Mouse (Mus musculus) ovary, adult 2 months (tissue): ENCODE results near the gene Hoxc4. TPM values are rescaled to one million over a fixed set of nuclear protein-coding genes. Genes with fewer than 3 reads are reported as not detected.

Experiments
- polyA plus RNA-seq: library from polyadenylated mRNA; depleted of rRNA; stranded (reverse); fragments of >200 nt; gene quantifications from 2 replicates; pipeline ENCODE4 v1.2.3, GENCODE M21; 2012; rRNA removed

Hoxc4 gene
- 8.1 and 8.2 TPM in 2 replicates for polyA plus RNA-seq

DNA sequence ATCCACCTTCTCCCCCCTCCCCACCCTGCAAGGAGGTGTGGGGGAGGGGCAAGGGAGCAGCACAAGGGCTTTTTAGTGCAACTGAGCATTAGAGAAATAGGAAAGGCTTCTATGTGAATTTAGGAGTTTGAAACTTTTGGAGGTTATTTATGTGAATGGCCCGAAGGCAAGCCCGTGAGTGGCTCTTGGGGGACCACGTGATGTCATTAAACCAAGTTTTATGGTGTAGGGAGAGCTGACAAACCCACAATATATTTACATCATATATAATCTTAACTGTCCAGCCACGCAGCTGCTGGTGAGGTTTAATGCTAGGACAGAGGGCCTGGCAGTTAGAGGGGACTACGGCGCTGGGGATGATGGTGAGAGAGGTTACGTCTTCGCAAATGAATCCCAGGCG lies at the start of gene Hoxc4:
TSS of gene Hoxc4 (plus strand) at position 299 of the 400 bp plus-strand sequence.

DNA sequence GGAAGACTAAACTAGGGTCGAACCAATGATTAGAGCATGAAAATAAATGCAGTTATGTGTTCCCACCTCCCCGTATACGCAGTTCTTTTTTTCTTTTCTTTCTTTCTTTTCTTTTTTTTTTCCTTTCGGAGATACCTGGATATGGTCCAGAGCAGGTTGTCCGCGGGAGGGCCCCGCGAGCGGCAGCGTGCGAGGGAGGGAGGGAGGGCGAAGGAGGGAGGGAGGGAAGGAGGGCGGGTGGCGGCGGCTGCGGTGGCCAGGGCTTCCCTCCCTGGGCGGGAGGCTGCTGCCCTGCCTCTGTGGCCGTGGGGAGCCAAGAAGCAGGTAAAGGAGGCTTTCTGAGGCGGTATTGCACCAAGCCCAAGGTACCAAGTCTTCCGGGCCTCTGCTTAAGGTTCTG lies 42.6 kb upstream of the Hoxc4 start, which contains the start of gene Hoxc9:
TSS of gene Hoxc9 (plus strand) at position 269 of the 400 bp plus-strand sequence.

DNA sequence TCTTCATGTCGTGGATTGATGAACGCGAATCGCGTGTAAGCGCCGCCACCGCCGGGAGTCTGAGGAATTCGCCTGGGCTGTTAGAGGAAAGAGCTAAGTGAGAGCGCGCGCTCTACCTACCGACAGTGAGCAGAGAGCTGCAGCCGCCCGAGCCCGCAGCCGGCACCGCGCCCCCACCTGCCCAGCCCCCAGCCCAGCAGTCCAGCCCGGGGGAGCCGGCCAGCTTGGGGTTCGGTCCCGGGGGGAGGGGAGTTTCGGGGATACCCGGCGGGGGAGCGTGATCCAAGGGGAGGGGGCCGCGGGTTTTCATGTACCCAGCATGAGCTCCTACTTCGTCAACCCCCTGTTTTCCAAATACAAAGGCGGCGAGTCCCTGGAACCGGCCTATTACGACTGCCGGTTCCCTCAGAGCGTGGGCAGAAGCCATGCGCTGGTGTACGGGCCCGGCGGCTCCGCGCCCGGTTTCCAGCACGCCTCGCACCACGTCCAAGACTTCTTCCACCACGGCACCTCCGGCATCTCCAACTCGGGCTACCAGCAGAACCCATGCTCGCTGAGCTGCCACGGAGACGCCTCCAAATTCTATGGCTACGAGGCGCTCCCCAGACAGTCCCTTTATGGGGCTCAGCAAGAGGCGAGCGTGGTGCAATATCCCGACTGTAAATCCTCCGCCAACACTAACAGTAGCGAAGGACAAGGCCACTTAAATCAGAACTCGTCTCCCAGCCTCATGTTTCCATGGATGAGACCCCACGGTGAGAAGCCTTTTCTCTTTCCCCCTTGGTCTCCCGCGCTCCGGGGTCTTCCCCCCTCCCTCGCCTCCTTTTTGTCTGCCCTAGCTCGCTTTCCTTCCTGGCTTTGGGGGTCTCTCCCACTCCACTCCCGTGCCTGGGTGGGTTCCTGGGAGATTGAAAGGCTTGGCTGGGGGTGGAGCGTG lies 28.0 kb upstream of the Hoxc4 start, which contains the start of gene Hoxc8:
TSS of gene Hoxc8 (plus strand) at position 147 of the 937 bp plus-strand sequence.

DNA sequence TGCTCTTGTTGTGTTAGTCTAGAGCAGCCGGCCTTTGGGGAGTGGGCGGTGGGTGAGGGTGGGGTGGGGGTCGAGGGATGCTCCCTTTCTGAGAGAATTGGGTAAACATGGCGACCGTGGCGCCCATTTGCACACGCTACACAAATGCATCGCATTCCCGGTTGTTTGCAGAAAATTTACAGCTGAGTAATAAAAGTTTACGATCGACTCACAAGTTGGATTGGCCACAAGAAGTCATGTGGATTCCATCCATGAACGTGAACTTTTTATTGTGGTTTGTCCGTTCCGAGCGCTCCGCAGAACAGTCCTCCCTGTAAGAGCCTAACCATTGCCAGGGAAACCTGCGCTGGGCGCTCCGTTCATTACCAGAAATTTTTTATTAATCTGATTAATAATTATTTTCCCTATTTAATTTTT lies 20.8 kb upstream of the Hoxc4 start, which contains the start of gene Hoxc6:
TSS of gene Hoxc6 (plus strand) at position 319 of the 417 bp plus-strand sequence.

Other genes starting within 250 kb of the Hoxc4 start
- gene Hoxc13, start 97.8 kb upstream of the Hoxc4 start, polyA plus RNA-seq = not detected in 2 replicates
- gene Hoxc12, start 82.2 kb upstream of the Hoxc4 start, polyA plus RNA-seq = not detected in 2 replicates
- gene Hoxc11, start 64.5 kb upstream of the Hoxc4 start, polyA plus RNA-seq = 0.07 TPM in 1 of 2 replicates, not detected in the other
- 5.3 and 5.9 TPM in 2 replicates for gene Hoxc10, start 52.1 kb upstream of the Hoxc4 start, polyA plus RNA-seq
- 9.7 and 10.1 TPM in 2 replicates for gene Hoxc5, start 51.5 kb upstream of the Hoxc4 start, polyA plus RNA-seq
- 11.3 and 15.4 TPM in 2 replicates for gene Hoxc9, start 42.5 kb upstream of the Hoxc4 start, polyA plus RNA-seq
- 8.4 and 12.4 TPM in 2 replicates for gene Hoxc8, start 28.3 kb upstream of the Hoxc4 start, polyA plus RNA-seq
- gene Hoxc6, start 20.7 kb upstream of the Hoxc4 start, polyA plus RNA-seq = 22.7 and 28.5 TPM in 2 replicates
- gene Smug1, start 148.2 kb downstream of the Hoxc4 start, polyA plus RNA-seq = 28.2 and 28.4 TPM in 2 replicates
- 10.1 and 15.2 TPM in 2 replicates for gene Cbx5, start 220.9 kb downstream of the Hoxc4 start, polyA plus RNA-seq
- gene Hnrnpa1, start 221.5 kb downstream of the Hoxc4 start, polyA plus RNA-seq = 65.5 and 93.4 TPM in 2 replicates
- 0.58 and 1.1 TPM in 2 replicates for gene Nfe2, start 239.5 kb downstream of the Hoxc4 start, polyA plus RNA-seq